Mouse (Mus musculus) neural tube, embryonic 14.5 days (tissue): ENCODE measurements at regions not wholly inside any gene's neighbourhood (a gene's known extent, or its start where the extent isn't known, plus 50 kb on each side); places are given as distances from the start of the nearest gene placed in this dataset.

Experiments used
- ATAC-seq: fragments of 200-750 bp; cut with Nextera tagmentation; 2 replicates; pipeline ENCODE4 v1.8.0; 2017; ENCODE audit warnings: low read depth, mild to moderate bottlenecking, moderate TSS enrichment, moderate library complexity
- H3K27ac ChIP-seq: fragments of 300-500 bp; sonication (generic); 2 replicates; pipeline ENCODE4 v1.5.1; 2014; ENCODE audit warnings: low read depth, mild to moderate bottlenecking, control low read depth, low read length, moderate library complexity, mixed read lengths
- H3K27me3 ChIP-seq: fragments of 300-500 bp; sonication (generic); 2 replicates; pipeline ENCODE4 v1.6.1; 2014; ENCODE audit warnings: low read length; ENCODE audit not compliant: control insufficient read depth, insufficient read depth
- H3K36me3 ChIP-seq: fragments of 300-500 bp; sonication (generic); 2 replicates; pipeline ENCODE4 v1.6.1; 2014; ENCODE audit warnings: low read length, mixed read lengths; ENCODE audit not compliant: control insufficient read depth, insufficient read depth
- H3K4me1 ChIP-seq: fragments of 300-500 bp; sonication (generic); 2 replicates; pipeline ENCODE4 v1.6.1; 2014; ENCODE audit warnings: low read length; ENCODE audit not compliant: control insufficient read depth, insufficient read depth
- H3K4me2 ChIP-seq: fragments of 300-500 bp; sonication (generic); 2 replicates; pipeline ENCODE4 v1.6.1; 2014; ENCODE audit warnings: mild to moderate bottlenecking, low read depth, low read length, control low read depth
- H3K4me3 ChIP-seq: fragments of 300-500 bp; sonication (generic); 2 replicates; pipeline ENCODE4 v1.5.1; 2014; ENCODE audit warnings: low read depth, low read length, control low read depth, mixed read lengths
- H3K9ac ChIP-seq: fragments of 300-500 bp; sonication (generic); replicated peaks from 2 replicates; pipeline ENCODE4 v1.6.1; 2014; ENCODE audit warnings: low read depth, mild to moderate bottlenecking, control low read depth, low read length, mixed read lengths
- H3K9me3 ChIP-seq: fragments of 300-500 bp; sonication (generic); 2 replicates; pipeline ENCODE4 v1.6.1; 2016; ENCODE audit warnings: low read length; ENCODE audit not compliant: control insufficient read depth
- WGBS: fragments of 180-500 bp; shearing (Covaris S2); extraction: QIAGEN DNeasy Blood & Tissue Kit; methylation state at CpG from one replicate; pipeline ENCODE4 v1.1.7; 2014; 5-methylcytosine and 5-hydroxymethylcytosine counted together

DNA sequence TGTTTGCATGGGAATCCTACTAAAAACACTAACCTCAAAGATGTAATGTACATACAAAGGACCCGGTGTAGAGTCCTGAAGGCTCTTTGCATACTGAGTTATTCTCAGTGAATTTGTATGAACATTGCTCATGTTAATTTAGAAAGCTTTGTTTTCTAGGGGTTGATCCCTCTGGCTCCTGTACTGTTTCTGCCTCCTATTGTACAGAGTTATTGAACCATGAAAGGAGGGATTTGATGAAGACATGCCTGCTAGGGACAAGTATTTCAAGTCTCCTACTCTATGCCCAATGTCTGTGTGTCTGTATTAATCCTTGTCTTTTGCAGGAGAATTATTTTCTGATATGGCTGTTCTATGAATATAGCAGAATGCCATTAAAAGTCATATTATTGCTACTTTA lies 1425.1 kb downstream of the Fam181b start:
- H3K4me2 ChIP-seq: no peak overlapping the region
- H3K9ac ChIP-seq: no peak overlapping the region
- ATAC-seq: no peak
- H3K27me3 ChIP-seq: no peaks in the 10 kb centered on the region
- H3K4me1 ChIP-seq: no peaks in the 10 kb centered on the region
- no peak overlapping the region for H3K4me3 ChIP-seq
- no peaks in the 10 kb centered on the region for H3K36me3 ChIP-seq
- no peak overlapping the region for H3K27ac ChIP-seq
- 68% methylated on average over 1 of the region's 1 CpGs for WGBS
- no peaks in the 10 kb centered on the region for H3K9me3 ChIP-seq

- Histone ChIP-seq H3K27ac (no peak overlapping the region), H3K9ac (no peak overlapping the region), H3K4me2 (no peak overlapping the region), H3K4me1 (no peaks in the 10 kb centered on the region), H3K36me3 (no peaks in the 10 kb centered on the region), H3K9me3 (no peaks in the 10 kb centered on the region), H3K27me3 (no peaks in the 10 kb centered on the region), H3K4me3 (no peak overlapping the region)
- WGBS: 97% methylated on average over 1 of the region's 1 CpGs
- ATAC-seq: no peak
Observed at GRCm38 (mm10) chr7:94517002-94517401, 1437.3 kb downstream of the Fam181b start.

DNA sequence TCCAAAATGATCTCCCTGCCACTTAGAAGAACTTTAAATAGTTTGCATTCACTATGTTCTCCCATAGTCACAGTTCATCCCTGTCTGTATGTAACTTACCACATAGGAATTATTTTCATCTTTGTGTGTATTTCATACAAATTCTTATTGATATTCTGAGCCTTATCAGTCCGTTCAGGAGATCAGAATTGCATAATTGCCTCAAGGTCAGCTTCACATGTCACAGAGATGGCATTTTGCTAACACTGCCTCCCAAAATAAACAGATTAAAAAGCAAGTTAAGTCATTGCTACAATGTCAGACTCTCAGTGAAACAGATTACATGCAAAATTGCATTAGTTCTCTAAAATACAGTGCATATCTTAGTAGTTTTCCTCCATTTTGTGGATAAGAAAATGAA lies 1452.9 kb downstream of the Fam181b start:
- H3K27me3 ChIP-seq: no peaks in the 10 kb centered on the region
- no peaks in the 10 kb centered on the region for H3K4me1 ChIP-seq
- no peaks in the 10 kb centered on the region for H3K36me3 ChIP-seq
- no peak overlapping the region for H3K4me2 ChIP-seq
- H3K4me3 ChIP-seq: no peak overlapping the region
- no peak overlapping the region for H3K9ac ChIP-seq
- WGBS: 75% methylated on average over 1 of the region's 1 CpGs
- no peak for ATAC-seq
- H3K9me3 ChIP-seq: no peaks in the 10 kb centered on the region
- no peak overlapping the region for H3K27ac ChIP-seq

GRCm38 (mm10) chr7:94548332-94548731 lies 1468.7 kb downstream of the Fam181b start:
- 57% methylated on average over 1 of the region's 1 CpGs for WGBS
- no peak overlapping the region for H3K4me3 ChIP-seq
- no peak overlapping the region for H3K27ac ChIP-seq

DNA sequence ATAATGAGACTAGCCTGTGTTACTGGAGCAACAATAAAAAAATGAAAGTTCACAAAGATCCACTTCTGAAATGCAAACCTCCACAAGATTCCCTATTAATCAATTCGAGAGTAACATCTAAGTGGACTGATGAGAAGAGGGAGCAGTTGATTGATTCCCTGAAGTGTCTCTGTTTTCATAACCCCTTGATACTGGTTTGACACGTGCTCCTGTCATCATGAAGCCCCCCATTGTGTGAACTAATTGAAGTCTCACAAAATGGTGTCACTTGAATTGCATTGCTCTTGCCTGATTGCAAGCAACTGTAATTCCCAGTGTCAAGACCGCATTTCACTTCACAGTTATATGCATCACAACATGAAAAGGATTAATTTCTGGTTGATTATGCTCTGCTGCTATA lies 1501.8 kb downstream of the Fam181b start:
- WGBS: 46% methylated on average over 3 of the region's 3 CpGs
- no peaks in the 10 kb centered on the region for H3K27me3 ChIP-seq
- no peaks in the 10 kb centered on the region for H3K9me3 ChIP-seq
- H3K4me3 ChIP-seq: no peak overlapping the region
- H3K4me1 ChIP-seq: no peaks in the 10 kb centered on the region
- H3K4me2 ChIP-seq: no peak overlapping the region
- H3K27ac ChIP-seq: no peak overlapping the region
- no peaks in the 10 kb centered on the region for H3K36me3 ChIP-seq
- no peak for ATAC-seq
- H3K9ac ChIP-seq: no peak overlapping the region

More at GRCm38 (mm10) chr7:94548332-94548731, 1468.7 kb downstream of the Fam181b start:
- Histone ChIP-seq H3K27me3 (no peaks in the 10 kb centered on the region), H3K9me3 (no peaks in the 10 kb centered on the region), H3K4me1 (no peaks in the 10 kb centered on the region), H3K9ac (no peak overlapping the region), H3K4me2 (no peak overlapping the region), H3K36me3 (no peaks in the 10 kb centered on the region)
- ATAC-seq: no peak

GRCm38 (mm10) chr7:94587791-94588190 lies 1508.1 kb downstream of the Fam181b start:
- no peak overlapping the region for H3K27ac ChIP-seq
- no peaks in the 10 kb centered on the region for H3K27me3 ChIP-seq
- no peaks in the 10 kb centered on the region for H3K4me1 ChIP-seq
- no peaks in the 10 kb centered on the region for H3K9me3 ChIP-seq
- no peak overlapping the region for H3K9ac ChIP-seq
- no peak for ATAC-seq
- no peaks in the 10 kb centered on the region for H3K36me3 ChIP-seq
- H3K4me2 ChIP-seq: no peak overlapping the region
- H3K4me3 ChIP-seq: no peak overlapping the region

GRCm38 (mm10) chr7:94594643-94595042 lies 1515.0 kb downstream of the Fam181b start:
- ATAC-seq: no peak
- no peak overlapping the region for H3K4me3 ChIP-seq
- no peaks in the 10 kb centered on the region for H3K36me3 ChIP-seq
- WGBS: 69% methylated on average over 1 of the region's 1 CpGs
- H3K4me2 ChIP-seq: no peak overlapping the region
- H3K4me1 ChIP-seq: no peaks in the 10 kb centered on the region
- H3K9me3 ChIP-seq: no peaks in the 10 kb centered on the region
- H3K27me3 ChIP-seq: no peaks in the 10 kb centered on the region
- no peak overlapping the region for H3K27ac ChIP-seq
- H3K9ac ChIP-seq: no peak overlapping the region

DNA sequence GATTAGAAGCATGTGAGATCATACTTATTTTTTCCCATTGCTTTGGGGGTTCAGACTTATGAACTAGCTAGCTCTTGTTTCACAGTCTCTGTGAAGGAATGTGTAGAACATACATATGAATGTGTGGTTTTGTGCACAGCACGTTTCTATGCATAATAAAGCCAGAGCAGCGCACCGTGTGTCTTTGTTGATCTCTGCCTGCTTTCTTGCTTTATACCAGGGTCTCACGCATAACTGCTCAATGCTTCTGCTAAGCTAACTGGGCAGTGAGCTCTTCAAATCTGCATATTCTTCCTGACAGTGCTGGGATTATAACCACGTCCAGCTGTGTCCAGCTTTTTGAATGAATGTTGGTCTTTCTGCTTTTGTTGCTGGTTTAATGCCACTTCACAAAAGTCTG lies 1539.3 kb downstream of the Fam181b start:
- no peak overlapping the region for H3K4me3 ChIP-seq
- H3K9ac ChIP-seq: no peak overlapping the region
- ATAC-seq: no peak
- 61% methylated on average over 5 of the region's 5 CpGs for WGBS
- H3K9me3 ChIP-seq: no peaks in the 10 kb centered on the region
- no peaks in the 10 kb centered on the region for H3K27me3 ChIP-seq
- no peaks in the 10 kb centered on the region for H3K36me3 ChIP-seq
- H3K27ac ChIP-seq: no peak overlapping the region
- H3K4me1 ChIP-seq: no peaks in the 10 kb centered on the region
- no peak overlapping the region for H3K4me2 ChIP-seq

GRCm38 (mm10) chr7:94624546-94624945 lies 1544.9 kb downstream of the Fam181b start:
- Histone ChIP-seq H3K4me2 (no peak overlapping the region), H3K9ac (no peak overlapping the region), H3K9me3 (no peaks in the 10 kb centered on the region), H3K4me1 (no peaks in the 10 kb centered on the region), H3K27ac (no peak overlapping the region), H3K4me3 (no peak overlapping the region), H3K36me3 (no peaks in the 10 kb centered on the region), H3K27me3 (no peaks in the 10 kb centered on the region)
- WGBS: 84% methylated on average over 1 of the region's 1 CpGs
- no peak for ATAC-seq
